Mouse (Mus musculus): ENCODE measurements around the gene Fbxo40. TPM values are rescaled to one million over a fixed set of nuclear protein-coding genes. Genes with fewer than 3 reads are reported as not detected.

Gene Fbxo40
- not detected in 2 replicates for polyA plus RNA-seq (2021; fragmentation: Nextera tagmentation)
- long read RNA-seq, experiment 1 = 0 reads
- long read RNA-seq, experiment 2 = 0 reads

DNA sequence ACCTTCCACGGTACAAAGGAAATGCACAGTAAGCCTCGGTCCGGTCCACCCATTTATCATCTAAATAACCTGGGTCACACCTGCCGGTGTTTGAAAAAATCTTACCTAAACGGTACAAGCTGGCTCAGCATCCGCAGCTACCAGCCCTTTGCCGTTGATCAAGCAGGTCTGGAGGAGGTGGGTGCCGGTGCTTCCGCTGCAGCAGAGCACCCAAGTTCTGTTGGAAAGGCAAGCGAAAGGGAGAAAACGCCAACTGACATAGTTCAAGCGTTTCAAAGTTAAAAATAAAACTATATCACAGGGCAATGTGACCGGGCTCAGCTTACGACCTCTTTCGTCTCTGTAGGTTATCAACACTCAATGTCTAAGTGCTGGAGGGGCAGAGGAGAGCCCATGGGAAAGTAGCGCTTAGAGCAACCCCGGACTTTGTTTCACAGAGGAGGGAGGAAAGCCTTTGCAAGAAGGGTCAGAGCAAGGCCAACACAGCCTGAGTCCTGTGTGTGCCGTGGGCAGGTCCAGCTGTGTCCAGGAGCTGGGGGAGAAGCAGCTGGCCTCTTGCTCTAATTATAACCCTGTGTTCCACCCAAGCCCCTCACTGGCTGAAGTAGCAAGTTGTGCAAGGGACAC is at the start of gene Fbxo40:
Gene Fbxo40, minus strand, starts transcription at position 469 of the 627 bp plus-strand sequence.

GRCm38 (mm10) chr16:37011061-37011921 is 21.0 kb upstream of the Fbxo40 start, which contains the start of gene Polq:
Polq (plus strand) TSS chr16:37011786.

DNA sequence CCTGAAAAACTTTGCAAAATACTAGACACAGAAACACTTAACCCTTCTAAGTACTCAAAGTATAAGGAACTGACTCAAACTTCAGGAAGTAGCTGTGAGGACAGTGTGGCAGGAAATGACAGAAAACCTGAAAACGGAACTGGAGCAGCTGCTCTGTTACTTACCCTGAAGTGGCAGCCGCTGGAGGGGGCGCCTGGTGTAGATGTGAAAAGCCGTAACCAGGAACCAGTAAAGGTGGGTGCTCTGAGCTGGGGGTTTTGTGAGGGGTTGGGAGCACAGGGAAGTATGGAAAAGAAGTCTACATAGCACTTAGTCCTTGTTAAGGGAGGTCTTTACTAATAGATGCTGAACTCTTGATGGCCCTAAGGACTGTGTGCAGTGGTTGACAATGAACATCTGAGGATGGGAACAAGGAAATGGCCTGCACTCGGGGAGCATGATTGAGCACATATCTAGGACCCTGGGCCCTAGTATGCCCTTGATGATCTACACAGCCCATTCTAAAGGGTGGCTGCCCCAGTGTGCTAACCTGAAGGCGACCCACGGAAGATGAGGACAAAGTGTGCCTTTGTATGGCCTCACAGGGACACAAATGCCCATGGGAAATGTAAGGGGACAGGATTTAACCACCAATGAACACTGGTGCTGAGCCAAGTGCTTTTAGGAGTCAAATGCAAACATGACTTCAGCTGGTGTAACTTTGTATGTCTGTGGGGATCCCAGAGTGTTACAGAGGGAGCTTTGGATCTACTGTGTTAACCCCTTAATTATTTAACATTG is 55.2 kb downstream of the Fbxo40 start, which contains the start of gene Hcls1:
Gene Hcls1, plus strand, starts transcription at position 143 of the 780 bp plus-strand sequence.

Other genes with a start within 250 kb of the Fbxo40 start
- 27.2 and 30.3 TPM in 2 replicates for gene Slc15a2, start 205.5 kb downstream of the Fbxo40 start, polyA plus RNA-seq (2021; fragmentation: Nextera tagmentation)
- gene Iqcb1, start 162.1 kb downstream of the Fbxo40 start, polyA plus RNA-seq (2021; fragmentation: Nextera tagmentation) = 61.4 and 62.6 TPM in 2 replicates
- 2.5 and 2.6 TPM in 2 replicates for gene Eaf2, start 115.5 kb downstream of the Fbxo40 start, polyA plus RNA-seq (2021; fragmentation: Nextera tagmentation)
- gene Golgb1, start 115.3 kb downstream of the Fbxo40 start, polyA plus RNA-seq (2021; fragmentation: Nextera tagmentation) = 148 and 173 TPM in 2 replicates
- gene Hcls1, start 55.5 kb downstream of the Fbxo40 start, polyA plus RNA-seq (2021; fragmentation: Nextera tagmentation) = 2.3 and 3.5 TPM in 2 replicates
- 0.18 and 0.24 TPM in 2 replicates for gene Polq, start 21.3 kb upstream of the Fbxo40 start, polyA plus RNA-seq (2021; fragmentation: Nextera tagmentation)